26 mouse cellular contexts compared by ENCODE assay signal in the genomic region with DNA sequence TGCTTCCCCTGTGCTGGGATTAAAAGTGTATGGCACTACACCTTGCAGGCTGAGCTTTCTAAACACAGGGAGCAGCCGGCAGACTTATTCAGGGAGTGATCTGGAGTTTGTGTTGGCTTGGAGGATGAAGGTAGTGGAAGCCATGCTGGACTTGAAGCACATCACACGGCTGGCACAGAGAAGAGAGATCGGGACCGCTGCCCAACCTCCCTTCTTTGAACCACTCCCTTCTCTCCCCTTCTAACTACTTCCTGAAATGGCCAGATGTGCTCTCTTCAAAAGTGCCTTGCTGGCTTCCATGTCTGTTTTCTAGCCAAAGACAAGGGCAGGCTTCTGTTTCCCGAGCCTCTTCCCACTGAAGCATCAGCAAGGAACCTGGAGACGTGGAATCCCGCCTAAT. TPM values are rescaled to one million over a fixed set of nuclear protein-coding genes. Genes with fewer than 3 reads are reported as not detected.
DNase-seq lines count a peak whose midpoint lies in the region; ATAC-seq lines count a peak whose summit lies in the region.
"Had no signal": no experiment of that assay in that cellular context is flagged by ENCODE, and none has a peak within 500 bp of the region (broad histone marks: within the 10 kb centered on the region; RNA-seq: fewer than 3 reads in every experiment).

No protein-coding gene starts in this region.

- intact Hi-C loops in gastrocnemius, postnatal 14 days (cut with DNase I; ENCODE audit: low total_unique reads) = no loop called here

- no peak overlapping the region for H3K4me2 ChIP-seq in embryonic facial prominence, embryonic 15.5 days (replicated peaks)
- H3K4me2 ChIP-seq in forebrain, embryonic 14.5 days (ENCODE audit: low read length) = no peak overlapping the region
- H3K4me2 ChIP-seq: heart, embryonic 12.5 days; hindbrain, embryonic 15.5 days had no signal

- no peak for DNase-seq in embryonic facial prominence, embryonic 10.5 days (ENCODE audit: low spot score)
- peak; percentile 22 for DNase-seq in gastrocnemius, adult 18-20 months (ENCODE audit: low spot score)
- DNase-seq in gastrocnemius, postnatal 14 days = peak; percentile 44
- no peak for DNase-seq in cerebellum, postnatal 10 days
- DNase-seq in forebrain, embryonic 14.5 days (ENCODE audit: low spot score) = no peak
- DNase-seq: adrenal gland, adult 2 months; adrenal gland, postnatal 36 days; B cell, adult 2 months; cerebellum, adult 11 months; cerebellum, adult 8-10 months; cerebellum, postnatal 25 days; kidney, adult 2 months had no signal

- 73% methylated on average over 7 of the region's 7 CpGs for WGBS in embryonic facial prominence, embryonic 15.5 days
- WGBS in embryonic facial prominence, embryonic 10.5 days = 93% methylated on average over 7 of the region's 7 CpGs
- WGBS in macrophage (ENCODE audit: missing documents) = 64% methylated on average over 7 of the region's 7 CpGs
- 84% methylated on average over 7 of the region's 7 CpGs for WGBS in forebrain, embryonic 14.5 days

- H3K9me3 ChIP-seq in embryonic facial prominence, embryonic 15.5 days (replicated peaks) = no peaks in the 10 kb centered on the region
- H3K9me3 ChIP-seq in embryonic facial prominence, embryonic 10.5 days = no peaks in the 10 kb centered on the region
- H3K9me3 ChIP-seq in forebrain, embryonic 14.5 days (replicated peaks; ENCODE audit: control insufficient read depth, low read length) = no peaks in the 10 kb centered on the region
- H3K9me3 ChIP-seq: forebrain, embryonic 10.5 days; heart, embryonic 12.5 days; hindbrain, embryonic 15.5 days had no signal

- no peaks in the 10 kb centered on the region for H3K27me3 ChIP-seq in embryonic facial prominence, embryonic 15.5 days
- no peaks in the 10 kb centered on the region for H3K27me3 ChIP-seq in embryonic facial prominence, embryonic 10.5 days (replicated peaks; ENCODE audit: low read depth, poor library complexity, severe bottlenecking)
- no peaks in the 10 kb centered on the region for H3K27me3 ChIP-seq in forebrain, embryonic 14.5 days (replicated peaks; ENCODE audit: control insufficient read depth, insufficient read depth, low read length)
- H3K27me3 ChIP-seq: heart, embryonic 12.5 days; hindbrain, embryonic 15.5 days had no signal

- H3K9ac ChIP-seq in embryonic facial prominence, embryonic 15.5 days = no peak overlapping the region
- no peak overlapping the region for H3K9ac ChIP-seq in forebrain, embryonic 14.5 days (ENCODE audit: low read length)
- H3K9ac ChIP-seq: heart, embryonic 12.5 days; hindbrain, embryonic 15.5 days had no signal

- 0 out of 2 replicates have a peak overlapping the region, but pooled peaks have one; percentile 17 for H3K27ac ChIP-seq in embryonic facial prominence, embryonic 15.5 days (replicated peaks)
- H3K27ac ChIP-seq in embryonic facial prominence, embryonic 10.5 days (replicated peaks) = no peak overlapping the region
- peak overlapping the region; percentile 89 for H3K27ac ChIP-seq in macrophage
- H3K27ac ChIP-seq in forebrain, embryonic 14.5 days (ENCODE audit: low read depth, low read length) = no peak overlapping the region
- H3K27ac ChIP-seq: forebrain, embryonic 10.5 days; hindbrain, embryonic 15.5 days had no signal

- H3K4me3 ChIP-seq in embryonic facial prominence, embryonic 15.5 days (replicated peaks) = no peak overlapping the region
- no peak overlapping the region for H3K4me3 ChIP-seq in embryonic facial prominence, embryonic 10.5 days
- H3K4me3 ChIP-seq in macrophage (ENCODE audit: inconsistent target) = no peak overlapping the region
- no peak overlapping the region for H3K4me3 ChIP-seq in forebrain, embryonic 14.5 days (ENCODE audit: low read depth, low read length)
- H3K4me3 ChIP-seq: erythroblast, embryonic 14.5 days; forebrain, embryonic 10.5 days; heart, embryonic 12.5 days; hindbrain, embryonic 15.5 days had no signal

- peaks cover 30% of the 10 kb centered on the region for H3K4me1 ChIP-seq in embryonic facial prominence, embryonic 15.5 days
- peaks cover 12% of the 10 kb centered on the region; the same call in 1 of the 2 replicates for H3K4me1 ChIP-seq in embryonic facial prominence, embryonic 10.5 days
- H3K4me1 ChIP-seq in forebrain, embryonic 14.5 days (ENCODE audit: control insufficient read depth, insufficient read depth, low read length) = no peaks in the 10 kb centered on the region

- no peaks in the 10 kb centered on the region for H3K36me3 ChIP-seq in embryonic facial prominence, embryonic 15.5 days
- no peaks in the 10 kb centered on the region for H3K36me3 ChIP-seq in embryonic facial prominence, embryonic 10.5 days (replicated peaks)
- H3K36me3 ChIP-seq in macrophage (ENCODE audit: inconsistent target) = no peaks in the 10 kb centered on the region
- no peaks in the 10 kb centered on the region for H3K36me3 ChIP-seq in forebrain, embryonic 14.5 days (ENCODE audit: control insufficient read depth, insufficient read depth, low read length)
- H3K36me3 ChIP-seq: forebrain, embryonic 10.5 days; G1E; heart, embryonic 12.5 days; hindbrain, embryonic 15.5 days had no signal

- ATAC-seq in embryonic facial prominence, embryonic 15.5 days (ENCODE audit: insufficient number of reproducible peaks, low FRiP score, low TSS enrichment, low read depth) = no peak
- no peak for ATAC-seq in activated CD4-positive, CD25-positive, alpha-beta regulatory T cell, adult 4 months
- ATAC-seq in forebrain, embryonic 14.5 days = no peak
- ATAC-seq: CD4-positive, CD25-positive, alpha-beta regulatory T cell, adult 4 months; forebrain, embryonic 16.5 days; intestine, embryonic 16.5 days had no signal

- H3K79me2 ChIP-seq in macrophage (ENCODE audit: inconsistent target) = no peaks in the 10 kb centered on the region

RNA-seq across cellular contexts. Expression of a gene that starts 12.6 kb away (rescaled TPM):
- 0.91 and 1.5 TPM in 2 replicates for polyA plus RNA-seq in embryonic facial prominence, embryonic 15.5 days (2015; fragmentation: Nextera tagmentation; extraction: Ambion mirVana)
- polyA plus RNA-seq in embryonic facial prominence, embryonic 10.5 days (2016; fragmentation: Nextera tagmentation; extraction: Ambion mirVana) = not detected in 2 replicates
- total RNA-seq in gastrocnemius, adult 18-20 months (2021) = not detected
- total RNA-seq in gastrocnemius, postnatal 14 days (2021) = not detected
- not detected for total RNA-seq in macrophage (2018; cell fraction: chromatin; rRNA removed)
- total RNA-seq in macrophage (2018; cell fraction: cytosol; rRNA removed) = not detected
- total RNA-seq in macrophage (2018; cell fraction: nucleus; rRNA removed) = not detected
- not detected in 3 replicates for polyA plus RNA-seq in macrophage (2018)
- not detected for polyA plus RNA-seq in activated CD4-positive, CD25-positive, alpha-beta regulatory T cell, adult 4 months (2017; shearing (Covaris generic))
- not detected in 2 replicates for polyA plus RNA-seq in forebrain, embryonic 14.5 days (2014; fragmentation: Nextera tagmentation; extraction: Ambion mirVana)
- total RNA-seq: adrenal gland, adult 2 months; adrenal gland, postnatal 36 days; G1E; heart, adult 8-10 months; heart, postnatal 36 days had no signal
- polyA plus RNA-seq: adrenal gland, adult 2 months; CD4-positive, CD25-positive, alpha-beta regulatory T cell, adult 4 months; erythroblast, embryonic 14.5 days; forebrain, embryonic 10.5 days; forebrain, embryonic 16.5 days; G1E; heart, embryonic 12.5 days; heart, embryonic 16.5 days; kidney, adult 2 months had no signal

RNA-seq across cellular contexts. Expression of a gene that starts 43.4 kb away (rescaled TPM):
- 2.1 and 2.6 TPM in 2 replicates for polyA plus RNA-seq in embryonic facial prominence, embryonic 15.5 days (2015; fragmentation: Nextera tagmentation; extraction: Ambion mirVana)
- 0.29 and 0.55 TPM in 2 replicates for polyA plus RNA-seq in embryonic facial prominence, embryonic 10.5 days (2016; fragmentation: Nextera tagmentation; extraction: Ambion mirVana)
- not detected for total RNA-seq in gastrocnemius, adult 18-20 months (2021)
- total RNA-seq in gastrocnemius, postnatal 14 days (2021) = under 1 TPM in 1 of 2 experiments, not detected in 1; 0.29 TPM
- total RNA-seq in macrophage (2018; cell fraction: chromatin; rRNA removed) = not detected
- under 1 TPM in 19 of 26 experiments, not detected in 7; 0.10 to 0.37 (median 0.16) TPM for total RNA-seq in macrophage (2018; cell fraction: cytosol; rRNA removed)
- not detected for total RNA-seq in macrophage (2018; cell fraction: nucleus; rRNA removed)
- polyA plus RNA-seq in macrophage (2018) = 0.14 to 0.51 TPM (median 0.18 TPM) in 3 replicates
- polyA plus RNA-seq in activated CD4-positive, CD25-positive, alpha-beta regulatory T cell, adult 4 months (2017; shearing (Covaris generic)) = not detected
- 0.31 and 0.55 TPM in 2 replicates for polyA plus RNA-seq in forebrain, embryonic 14.5 days (2014; fragmentation: Nextera tagmentation; extraction: Ambion mirVana)
- total RNA-seq: adrenal gland, adult 2 months; adrenal gland, postnatal 36 days; G1E had no signal
- polyA plus RNA-seq: CD4-positive, CD25-positive, alpha-beta regulatory T cell, adult 4 months; erythroblast, embryonic 14.5 days; forebrain, embryonic 10.5 days; G1E; hindbrain, embryonic 15.5 days had no signal

Comparison
In these comparisons a context has a peak if more than half of its experiments do, and no peak if none do; other contexts are left out.
1. H3K27ac ChIP-seq: peak in embryonic facial prominence, embryonic 15.5 days (single experiment) and macrophage (single experiment); none in embryonic facial prominence, embryonic 10.5 days (single experiment) and forebrain, embryonic 14.5 days (single experiment).
2. DNase-seq: peak in gastrocnemius, adult 18-20 months (single experiment) and gastrocnemius, postnatal 14 days (single experiment); none in embryonic facial prominence, embryonic 10.5 days (single experiment), cerebellum, postnatal 10 days (0 of 2) and forebrain, embryonic 14.5 days (single experiment).